Mouse (Mus musculus) heart, postnatal 14 days (tissue): ENCODE data around the gene Lrrc74b. TPM values are rescaled to one million over a fixed set of nuclear protein-coding genes. Genes with fewer than 3 reads are reported as not detected.
A peak's percentile ranks its signal among the peaks of the same experiment; 100 is the strongest.
"Not testable (repeated sequence)": the region's sequence is repeated elsewhere in the genome, so short reads cannot be mapped to it uniquely, and the experiment has no call there.

Source experiments
- DNase-seq, 2 experiments: peaks; one replicate each; pipeline ENCODE4 v3.0.0; 2021 to 2022
- intact Hi-C: fragments of 180-260 bp; cut with DNase I; formaldehyde crosslinking; loops from one replicate; pipeline ENCODE4 v1.15.1; 2025
- long read RNA-seq, 2 experiments: library from polyadenylated mRNA; stranded (forward); transcript quantifications; one replicate each; pipeline ENCODE4 v2.0.0; 2021
- total RNA-seq, 2 experiments: library from RNA; stranded (reverse); gene quantifications; 2 replicates each; pipeline ENCODE4 v1.2.3; 2021

The Lrrc74b gene
- total RNA-seq = under 1 TPM; 0.15 to 0.24 TPM
- long read RNA-seq, experiment 1 = 0 reads
- long read RNA-seq, experiment 2 = 0 reads

DNA sequence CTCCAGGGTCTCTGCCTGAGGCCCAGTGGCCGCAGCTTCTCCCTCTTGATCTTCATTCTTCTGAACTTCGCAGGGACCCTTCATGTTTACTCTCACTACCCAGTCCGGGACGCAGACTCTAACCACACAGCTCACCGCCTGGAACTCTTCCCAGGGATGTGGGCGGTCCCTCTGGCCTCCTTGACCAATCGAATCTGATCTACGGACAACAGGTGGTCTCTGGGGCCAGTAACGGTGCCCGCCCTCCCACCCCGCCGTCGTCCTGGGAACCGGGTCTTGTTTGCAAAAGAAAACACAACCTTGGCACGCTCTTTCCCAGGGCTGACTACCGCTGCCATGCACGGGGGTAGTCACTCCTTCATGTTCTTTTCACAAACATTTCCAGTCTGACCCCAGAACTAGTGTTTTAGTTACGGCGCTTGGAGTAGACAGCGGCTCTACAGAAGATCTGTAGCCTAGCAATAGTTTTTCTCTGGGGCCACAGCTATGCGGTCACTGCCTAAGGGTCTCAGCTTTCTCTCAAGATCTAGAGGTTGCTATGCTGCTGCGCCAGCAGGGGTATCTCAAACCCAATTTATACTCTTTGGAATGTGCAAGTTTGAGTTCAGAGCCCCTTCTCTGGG, at the start of gene Lrrc74b:
TSS of gene Lrrc74b (minus strand) at position 120 of the 623 bp plus-strand sequence.
- intact Hi-C loops = no loop called here
- peak; percentile 51 to 70 for DNase-seq

DNA sequence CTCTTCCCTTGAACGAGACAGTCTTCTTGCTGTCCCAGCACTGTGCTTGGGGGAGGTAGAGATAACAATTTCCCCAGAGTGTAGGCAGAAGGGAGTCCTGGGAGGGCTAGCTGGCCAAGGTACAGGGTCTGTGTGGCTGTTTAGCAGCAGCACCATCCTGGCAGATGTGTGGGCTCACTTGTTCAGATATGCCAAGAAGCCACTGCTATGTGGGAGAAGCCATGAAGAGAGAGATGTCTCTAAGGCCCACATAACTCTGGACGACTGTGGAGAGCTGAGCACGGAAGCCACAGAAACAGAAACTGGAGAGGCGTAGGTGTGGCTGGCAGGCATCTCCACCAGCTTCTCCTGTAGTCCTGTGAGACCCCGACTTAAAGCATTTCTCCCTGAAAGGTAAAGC, 44.6 kb upstream of the Lrrc74b start:
- DNase-seq = no peak
- intact Hi-C loops = no loop called here

DNA sequence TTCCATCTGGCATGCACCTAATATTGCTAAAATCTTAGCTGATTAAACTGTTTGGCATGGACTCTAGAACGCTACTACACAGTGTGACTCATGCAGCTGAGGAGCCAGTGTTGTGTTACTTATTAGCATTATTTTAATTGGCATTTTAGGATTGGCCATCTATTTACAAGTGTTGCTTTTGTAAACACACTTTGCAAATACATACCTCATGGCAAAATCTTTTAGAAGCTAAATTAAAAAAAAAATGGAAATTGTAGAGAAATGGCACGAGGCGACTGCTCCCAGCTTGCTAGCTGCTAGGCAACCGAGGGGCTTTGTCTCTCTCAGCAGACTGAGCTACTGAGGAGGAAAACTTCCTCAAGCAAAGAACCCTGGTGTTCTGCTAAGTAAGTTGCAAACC, 43.9 kb upstream of the Lrrc74b start:
- no peak for DNase-seq
- intact Hi-C loops = no loop called here

DNA sequence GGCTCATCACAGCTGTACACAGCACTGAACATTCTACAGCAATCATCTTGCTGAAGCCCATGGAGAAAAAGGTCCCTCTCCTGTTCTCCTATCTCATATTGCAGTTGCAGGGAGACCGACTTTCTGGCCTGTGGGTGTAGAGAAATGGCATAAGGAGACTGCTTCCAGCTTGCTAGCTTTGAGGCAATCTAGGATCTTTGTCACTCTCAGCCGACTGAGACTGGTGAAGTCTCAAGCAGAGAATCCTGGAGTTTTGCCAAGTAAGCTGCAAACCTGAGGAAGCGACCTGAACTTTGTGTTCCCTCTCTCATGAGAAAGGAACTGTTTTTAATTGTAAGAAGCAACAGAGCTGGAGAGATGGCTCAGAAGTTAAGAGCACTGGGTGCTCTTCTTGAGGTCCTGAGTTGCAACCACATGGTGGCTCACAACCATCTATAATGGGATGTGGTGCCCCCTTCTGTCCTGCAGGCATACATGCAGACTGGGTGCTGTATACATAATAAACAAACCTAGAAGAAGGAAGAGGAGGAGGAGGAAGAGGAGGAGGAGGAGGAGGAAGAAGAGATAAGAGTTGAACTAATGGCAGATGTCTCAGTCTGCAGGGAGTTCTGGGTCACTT, 40.0 kb upstream of the Lrrc74b start:
- intact Hi-C loops = no loop called here
- DNase-seq = no peak

DNA sequence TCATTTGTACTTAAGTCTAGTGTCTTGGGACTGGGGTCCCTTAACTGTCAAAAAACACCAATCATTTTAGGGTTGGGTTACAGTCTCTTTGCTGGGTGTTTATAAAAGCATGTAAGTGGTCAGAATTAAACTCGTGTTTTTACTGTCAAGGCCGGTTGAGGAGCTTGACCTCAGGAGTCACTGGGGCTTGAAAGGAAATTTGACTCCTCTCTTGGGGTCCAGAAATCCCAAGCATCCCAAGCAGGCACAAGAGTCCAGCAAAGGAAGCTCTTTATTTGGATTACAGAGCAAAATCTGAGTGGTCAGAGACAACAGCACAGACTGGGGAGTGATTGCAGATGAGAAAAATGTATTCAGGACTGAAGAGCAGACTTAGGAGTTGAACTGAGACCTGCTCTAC, 29.7 kb upstream of the Lrrc74b start:
- DNase-seq = no peak
- intact Hi-C loops = no loop called here

DNA sequence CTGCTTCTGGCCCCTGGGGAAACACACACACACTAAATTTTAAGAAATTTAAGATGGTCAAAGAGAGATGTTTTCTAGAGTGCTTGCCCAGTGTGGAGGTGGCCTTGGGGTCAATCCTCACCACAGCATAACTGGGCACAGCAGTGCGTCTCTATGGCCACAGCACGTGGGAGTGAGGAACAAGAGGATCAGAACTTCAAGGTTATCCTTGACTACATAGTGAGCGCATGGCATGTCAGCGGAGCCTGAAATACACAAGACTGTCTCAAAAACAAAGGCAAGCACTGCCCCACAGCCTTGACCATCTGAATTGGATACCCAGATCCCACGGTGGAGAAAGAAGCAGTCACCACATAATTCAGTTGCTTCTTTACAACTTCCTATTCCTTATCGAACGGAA, 23.5 kb upstream of the Lrrc74b start:
- DNase-seq = no peak
- intact Hi-C loops = no loop called here

DNA sequence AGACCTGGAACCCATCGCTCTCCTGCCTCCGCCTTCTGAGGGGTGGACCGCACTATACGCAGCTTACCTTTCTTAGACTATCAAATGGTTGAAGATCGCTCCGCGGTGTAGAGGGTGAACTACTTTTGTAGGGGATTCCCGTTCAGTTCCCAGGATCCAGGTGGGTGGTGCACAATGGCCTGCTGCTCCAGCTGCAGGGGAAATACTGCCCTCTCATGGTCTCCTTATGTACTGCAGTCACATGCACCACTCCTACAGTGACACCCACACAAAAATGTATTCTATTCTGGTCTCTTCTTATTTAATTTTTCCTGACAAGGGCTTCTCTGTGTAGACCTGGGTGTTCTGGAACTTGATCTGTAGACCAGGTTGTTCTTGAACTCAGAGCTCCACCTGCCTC, 22.0 kb upstream of the Lrrc74b start, which contains the start of gene Slc7a4:
TSS of gene Slc7a4 (minus strand) at position 151 of the 400 bp plus-strand sequence.
- intact Hi-C loops = no loop called here
- no peak for DNase-seq

DNA sequence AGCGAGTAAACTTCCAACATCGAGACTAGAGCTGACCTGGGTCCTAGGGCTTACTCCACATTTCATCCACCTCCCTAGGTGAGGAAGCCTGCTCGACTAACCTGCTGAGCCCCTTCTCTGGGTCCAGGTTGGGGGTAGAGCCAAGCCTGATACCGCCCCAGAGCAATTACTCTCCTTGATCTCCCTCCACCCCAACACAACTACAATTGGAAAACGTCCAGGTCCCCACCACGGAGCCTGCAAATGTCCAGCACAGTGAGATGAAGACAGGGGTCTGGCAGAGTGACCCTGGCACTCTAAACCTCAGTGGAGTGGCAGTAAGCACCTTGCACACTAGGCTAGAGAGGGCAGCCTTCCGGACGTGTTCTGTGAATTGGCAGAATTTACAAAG, 15.8 kb upstream of the Lrrc74b start:
- intact Hi-C loops = no loop called here
- DNase-seq = no peak

DNA sequence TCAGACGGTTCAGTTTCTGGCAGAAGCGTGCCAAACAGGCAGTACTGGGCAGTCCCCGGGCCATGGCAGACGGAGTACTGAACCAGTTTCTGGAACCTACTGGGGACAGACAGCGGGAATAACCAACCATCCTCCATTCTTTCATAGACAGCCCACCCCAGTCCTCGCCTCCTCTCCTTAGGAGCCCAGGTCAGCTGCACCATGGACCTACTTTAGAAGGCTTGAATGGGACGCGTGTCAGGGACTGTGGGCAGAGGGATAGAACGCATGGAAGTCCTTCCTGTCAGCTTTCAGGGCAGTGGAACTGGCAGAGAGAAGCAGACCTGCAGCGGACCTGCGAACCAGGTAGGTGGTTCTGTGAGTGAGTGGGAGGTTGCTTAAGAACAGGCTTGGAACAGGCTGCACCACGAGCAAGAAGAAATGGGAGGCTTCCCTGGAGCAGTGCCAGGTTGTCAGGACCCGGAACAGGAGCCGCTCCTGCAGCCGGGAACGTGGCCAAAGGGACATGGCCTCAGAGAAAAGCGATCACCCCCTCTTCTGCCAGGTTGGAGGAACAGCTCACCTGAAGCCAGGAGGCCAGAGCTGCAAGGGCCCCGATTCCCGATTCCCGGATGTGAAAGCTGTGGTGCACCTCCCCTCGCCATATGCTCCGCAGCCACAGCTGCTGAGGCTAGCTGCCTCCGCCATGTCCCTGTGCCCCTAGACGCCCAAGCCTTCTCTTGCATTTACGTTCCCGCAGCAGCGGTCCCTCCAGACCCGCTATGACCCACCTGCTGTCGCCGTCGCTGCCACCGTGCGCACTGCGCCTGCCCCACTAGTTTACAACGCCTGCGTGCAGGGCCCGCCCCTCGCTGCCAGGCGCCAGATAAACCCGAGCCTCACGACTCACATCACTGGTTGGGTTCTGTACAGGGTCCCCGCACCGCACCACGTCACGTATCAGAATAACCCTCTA, 15.1 kb upstream of the Lrrc74b start:
- intact Hi-C loops = no loop called here
- DNase-seq = peak; percentile 55 to 66

DNA sequence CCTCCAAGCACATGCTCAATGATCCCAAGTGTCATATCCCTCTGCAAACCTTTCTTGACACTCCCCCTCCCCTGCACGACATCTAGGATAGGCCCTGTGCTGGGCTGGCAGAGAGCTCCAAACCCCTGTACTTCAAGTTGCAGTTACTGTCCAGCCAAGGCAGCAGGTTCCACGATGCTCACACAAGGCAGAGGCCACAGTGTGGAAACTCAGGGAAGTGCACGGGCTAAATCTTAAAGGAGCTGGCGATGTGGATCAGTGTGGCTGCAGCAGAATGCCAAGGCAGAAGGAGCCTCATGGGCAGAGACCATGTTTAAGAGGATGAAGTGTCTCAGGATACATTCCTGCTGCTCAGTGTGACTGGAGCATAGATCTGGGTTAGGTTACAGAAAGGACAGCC, 5.1 kb upstream of the Lrrc74b start:
- no peak for DNase-seq
- intact Hi-C loops = no loop called here

DNA sequence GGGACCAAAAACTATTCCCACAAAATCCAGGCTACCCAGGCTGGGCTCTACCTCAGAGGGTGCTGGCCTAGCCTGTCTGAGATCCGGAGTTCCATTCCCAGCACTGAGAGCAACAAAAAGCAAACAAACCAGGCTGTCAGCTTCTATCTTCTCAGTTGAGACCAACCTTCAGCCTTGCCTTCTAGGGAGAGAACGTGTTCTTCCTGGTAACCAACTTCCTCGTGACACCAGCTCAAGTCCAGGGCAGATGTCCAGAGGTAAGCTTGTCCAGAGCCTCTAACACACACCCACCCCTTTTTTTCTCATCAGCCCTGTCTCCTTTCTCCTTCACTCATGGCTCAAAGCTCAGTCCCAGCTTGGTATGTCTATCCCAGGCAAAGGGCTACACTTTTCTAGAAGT, 3.7 kb upstream of the Lrrc74b start:
- no peak for DNase-seq
- intact Hi-C loops = no loop called here

DNA sequence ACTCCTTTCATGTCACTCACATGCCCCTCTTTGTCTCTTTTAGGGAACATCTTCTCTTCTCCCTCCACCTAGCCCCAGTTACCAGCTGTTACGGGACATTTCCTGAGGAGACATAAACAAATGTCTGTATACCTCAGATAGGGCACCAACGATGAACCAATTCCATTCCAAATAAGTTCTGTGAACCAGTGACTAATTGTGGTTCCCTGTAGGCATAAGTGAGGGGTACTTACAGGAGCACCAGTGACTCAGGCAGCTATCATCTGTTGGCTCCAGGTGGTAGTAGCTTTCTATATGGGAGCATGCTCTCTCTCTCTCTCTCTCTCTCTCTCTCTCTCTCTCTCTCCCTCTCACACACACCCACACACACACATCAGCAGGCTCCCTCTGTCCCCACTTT, 3.2 kb upstream of the Lrrc74b start:
- no peak for DNase-seq
- intact Hi-C loops = no loop called here

DNA sequence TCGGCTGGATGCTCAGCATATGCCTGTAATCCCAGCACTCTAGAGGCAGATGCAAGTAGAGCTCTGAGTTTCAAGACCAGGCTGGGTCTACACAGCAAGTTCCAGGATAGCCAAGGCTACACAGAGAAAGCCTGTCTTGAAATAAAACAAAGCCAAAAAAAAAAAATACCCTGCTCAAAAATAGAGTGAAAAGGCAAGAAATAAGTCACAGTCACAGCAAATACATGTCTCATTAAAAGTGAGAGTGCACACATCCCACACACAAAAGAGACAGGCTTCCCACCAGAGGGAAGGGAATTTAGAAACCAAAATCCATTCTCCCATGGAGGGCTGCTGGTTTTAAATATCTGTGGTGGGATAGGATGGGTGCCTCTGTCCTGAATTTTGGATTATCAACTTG, 2.5 kb upstream of the Lrrc74b start:
- DNase-seq = no peak
- intact Hi-C loops = no loop called here

DNA sequence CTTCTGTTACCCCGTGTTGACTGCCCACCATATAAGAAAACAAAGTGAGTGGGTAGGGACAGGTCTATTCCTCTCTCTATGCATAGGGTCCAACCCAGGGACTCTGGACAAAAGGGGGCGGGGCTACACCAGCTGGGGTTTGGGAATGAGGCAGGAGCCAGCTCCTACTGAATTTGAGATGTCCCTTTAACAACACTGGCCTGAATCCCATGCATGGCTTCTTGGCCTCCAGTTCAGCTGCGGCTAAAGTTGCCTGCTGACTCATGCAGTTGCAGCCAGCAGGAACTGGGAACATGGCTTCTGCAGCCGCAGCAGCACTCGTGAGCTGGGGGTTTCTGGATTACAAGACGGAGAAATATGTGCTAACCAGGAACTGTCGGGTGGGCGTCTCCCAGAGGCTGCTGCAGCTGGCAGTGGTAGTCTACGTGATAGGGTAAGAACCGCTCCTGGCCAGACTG, 733 bp upstream of the Lrrc74b start, which contains the start of gene P2rx6:
TSS of gene P2rx6 (plus strand) at position 135 of the 458 bp plus-strand sequence.
- intact Hi-C loops = no loop called here
- DNase-seq = peak; percentile 46 to 66

DNA sequence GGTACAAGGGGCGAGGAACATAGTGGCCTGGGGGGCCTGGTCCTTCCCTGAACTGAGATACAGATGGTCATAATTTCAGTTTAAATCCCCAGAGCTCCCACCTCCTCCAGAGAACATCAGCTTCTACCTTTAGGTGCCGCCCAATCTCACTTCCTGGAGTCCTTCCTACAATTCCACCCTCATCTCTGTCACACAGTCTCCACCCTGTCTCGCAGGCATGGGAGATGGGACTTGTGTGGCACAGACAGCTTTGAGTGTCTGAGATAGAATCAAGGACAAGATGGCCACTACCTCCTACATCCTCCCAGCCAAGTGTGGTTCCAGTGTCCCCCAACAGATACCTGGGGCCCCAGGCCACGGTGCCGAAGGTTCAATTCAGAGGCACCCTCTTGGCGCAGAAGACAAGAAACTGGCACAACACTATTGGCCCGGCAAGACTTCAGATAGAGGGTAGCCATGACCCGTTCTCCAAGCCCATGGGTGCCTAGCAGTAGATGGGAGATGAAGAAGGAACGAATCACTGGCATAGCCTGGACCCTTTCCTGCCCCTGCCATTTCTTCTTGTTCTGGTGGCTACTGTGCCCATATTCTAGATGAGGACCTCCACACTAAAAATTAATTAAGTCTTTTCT, 1.5 kb downstream of the Lrrc74b start:
- DNase-seq = no peak
- intact Hi-C loops = loop anchor here (2.0 to 5.0 kb wide), 2 partner anchors 168 to 253 kb away; no protein-coding TSS in a partner anchor

DNA sequence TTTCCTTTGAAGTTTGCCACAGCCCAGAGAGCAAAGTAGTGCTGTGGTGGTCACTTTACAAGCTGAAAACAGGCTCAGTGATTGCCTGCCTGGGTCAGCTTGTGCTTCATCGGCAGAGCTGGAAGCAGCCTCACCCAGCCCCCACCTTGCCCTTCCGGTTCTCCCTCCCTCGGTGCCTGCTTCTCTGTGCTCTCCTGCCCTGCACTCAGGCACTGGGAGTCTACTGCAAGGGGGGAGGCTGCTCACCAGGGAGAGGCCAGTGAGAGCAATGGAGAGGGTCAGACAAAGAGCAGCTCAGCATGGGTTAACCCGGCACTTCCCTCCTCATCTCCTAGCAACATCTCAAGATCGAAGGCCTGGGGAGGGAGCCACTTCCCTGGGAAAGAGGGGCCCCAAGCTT, 2.2 kb downstream of the Lrrc74b start:
- intact Hi-C loops = loop anchor here (2.0 to 5.0 kb wide), 2 partner anchors 168 to 254 kb away; no protein-coding TSS in a partner anchor
- DNase-seq = no peak

DNA sequence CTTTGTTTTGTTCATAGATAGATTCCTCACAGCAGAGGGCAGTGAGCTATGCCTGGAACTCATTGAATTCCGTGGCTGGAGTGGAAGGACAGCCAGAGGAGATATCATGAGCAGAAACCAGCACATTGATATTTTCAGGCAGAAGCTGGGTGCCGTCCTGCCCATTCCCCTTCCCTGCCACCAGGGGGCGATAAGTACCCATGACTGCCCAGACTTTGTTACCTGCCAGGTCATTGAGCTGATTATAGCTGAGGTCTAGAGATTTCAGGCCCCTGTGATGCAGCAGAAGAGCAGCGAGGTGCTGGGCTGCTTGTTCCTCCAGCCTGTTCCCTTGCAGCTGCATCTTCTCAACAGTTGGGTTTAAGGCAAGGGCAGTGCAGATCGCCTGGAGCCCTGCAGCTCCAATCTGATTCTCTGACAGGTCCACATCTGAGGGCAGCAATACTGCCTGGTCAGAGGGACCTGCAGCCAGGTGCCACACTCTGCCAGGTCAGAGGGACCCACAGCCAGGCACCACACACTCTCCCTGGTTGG, 3.0 kb downstream of the Lrrc74b start:
- peak; percentile 74 to 83 for DNase-seq
- intact Hi-C loops = loop anchor here (1.0 to 5.0 kb wide), 3 partner anchors 58 to 255 kb away; no protein-coding TSS in a partner anchor

DNA sequence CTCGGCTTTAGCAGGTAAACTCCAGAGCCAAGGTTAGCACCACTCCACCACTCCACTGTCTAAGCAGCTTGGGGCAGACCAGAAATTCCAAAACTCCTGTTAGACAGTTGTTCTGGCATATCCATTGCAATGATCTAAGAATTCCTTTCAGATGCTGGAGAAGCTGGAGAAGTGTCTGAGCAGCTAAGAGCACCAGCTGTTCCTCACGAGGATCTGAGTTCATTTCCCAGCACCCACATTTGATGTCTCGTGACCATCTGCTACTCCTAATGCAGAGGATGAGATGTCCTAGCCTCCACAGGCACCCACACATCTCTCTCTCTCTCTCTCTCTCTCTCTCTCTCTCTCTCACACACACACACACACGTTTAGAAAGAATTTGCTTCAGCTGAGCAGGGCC, 4.1 kb downstream of the Lrrc74b start:
- intact Hi-C loops = loop anchor here (1.0 to 5.0 kb wide), 2 partner anchors 59 to 170 kb away; no protein-coding TSS in a partner anchor
- no peak for DNase-seq

DNA sequence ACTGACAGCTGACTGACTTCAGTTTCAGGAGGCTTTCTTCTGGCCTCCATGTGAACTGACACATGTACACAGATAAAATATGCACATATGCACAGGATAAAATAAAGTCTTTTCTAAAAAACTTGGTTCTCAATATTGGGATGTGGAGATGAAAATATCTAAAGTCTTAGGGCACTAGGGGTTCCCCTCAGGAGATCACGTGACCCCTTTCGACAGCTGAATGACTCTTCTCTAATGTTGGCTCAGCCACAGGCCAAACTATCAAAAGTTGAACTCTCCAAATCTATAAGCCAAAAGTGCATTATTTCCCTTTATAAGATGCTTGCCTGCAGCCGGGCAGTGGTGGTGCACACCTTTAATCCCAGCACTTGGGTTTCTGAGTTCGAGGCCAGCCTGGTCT, 4.9 kb downstream of the Lrrc74b start:
- intact Hi-C loops = loop anchor here (5.0 kb wide), 1 partner anchor 171 kb away; no protein-coding TSS in a partner anchor
- DNase-seq = no peak

DNA sequence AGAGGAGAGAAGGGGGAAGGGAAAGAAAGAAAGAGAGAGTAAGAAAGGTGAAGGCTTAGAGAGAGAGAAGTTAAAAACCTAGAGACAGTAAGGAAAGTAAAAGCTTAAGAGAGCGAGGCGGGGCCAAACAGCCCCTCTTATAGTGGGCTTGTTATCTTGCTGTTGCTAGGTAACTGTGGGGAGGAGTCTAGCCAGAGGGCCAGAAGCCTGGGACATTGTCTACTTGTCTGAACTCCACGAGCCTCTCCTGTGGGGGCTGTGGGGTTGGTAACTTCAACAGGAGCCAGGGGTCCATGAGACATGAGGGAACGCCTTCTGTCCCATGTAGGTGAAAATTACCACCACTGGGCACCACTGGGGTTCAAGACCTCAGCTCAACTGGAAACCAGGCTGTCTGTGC, 6.3 kb downstream of the Lrrc74b start:
- not testable (repeated sequence) for DNase-seq
- intact Hi-C loops = loop anchor here (5.0 kb wide), 1 partner anchor 173 kb away; no protein-coding TSS in a partner anchor
